Mouse (Mus musculus) kidney, adult 18-20 months (tissue): ENCODE results near the gene Gm10378.
"Not testable (repeated sequence)": the region's sequence is repeated elsewhere in the genome, so short reads cannot be mapped to it uniquely, and the experiment has no call there.

Source experiments
- DNase-seq: peaks from one replicate; pipeline ENCODE4 v3.0.0; 2021

Gene Gm10378

DNA sequence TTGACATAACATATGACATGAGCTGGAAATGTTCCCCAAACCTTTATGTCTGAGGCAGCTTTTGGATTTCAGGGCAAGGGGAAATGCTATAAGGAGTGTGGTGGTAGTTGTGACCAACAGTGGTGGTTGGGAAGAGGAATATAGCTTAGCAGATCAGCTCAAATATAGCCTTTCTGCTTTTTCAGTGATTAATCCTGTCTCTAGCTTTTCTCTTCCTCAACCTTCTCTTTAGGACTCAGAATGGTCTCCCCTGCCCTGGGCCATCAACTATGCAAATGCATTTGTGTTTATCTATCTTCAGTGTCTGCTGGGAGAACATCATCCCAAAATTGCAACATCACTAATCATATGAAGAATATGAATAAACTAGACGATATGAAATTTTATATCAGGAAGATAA lies at the start of gene Gm10378:
Gene Gm10378 (plus strand): TSS at position 301 of the 400 bp plus-strand sequence.
- not testable (repeated sequence) for DNase-seq

DNA sequence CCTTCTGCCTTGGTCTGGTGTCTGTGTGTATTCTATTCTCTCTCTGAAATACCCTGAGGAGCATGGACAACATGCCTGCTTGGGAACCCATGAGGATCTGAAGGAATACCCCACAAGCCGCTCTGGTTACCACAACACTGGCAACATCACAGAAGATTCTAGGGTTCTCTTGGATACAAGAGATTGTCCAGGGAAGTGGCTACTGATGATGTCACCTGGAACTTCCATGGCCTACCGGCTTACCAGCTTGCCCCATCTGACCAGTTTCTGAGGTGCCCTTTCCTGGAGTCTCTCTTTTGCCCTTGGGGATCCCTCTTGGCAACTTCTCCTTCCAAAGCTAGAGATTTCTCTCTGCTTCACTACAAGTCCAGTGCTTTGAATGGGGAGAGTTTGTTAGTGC lies 13.9 kb upstream of the Gm10378 start, which contains the start of gene Gm3633:
Gene Gm3633 (minus strand): TSS at position 101 of the 400 bp plus-strand sequence.
- DNase-seq = not testable (repeated sequence)
